Mouse (Mus musculus): ENCODE results near the gene Jag2. TPM values are rescaled to one million over a fixed set of nuclear protein-coding genes. Genes with fewer than 3 reads are reported as not detected.
A peak's percentile ranks its signal among the peaks of the same experiment; 100 is the strongest.

Jag2 gene
- total and polyA plus RNA-seq, 3 experiments = 25.4 to 35.5 (median 27.4) TPM

DNA sequence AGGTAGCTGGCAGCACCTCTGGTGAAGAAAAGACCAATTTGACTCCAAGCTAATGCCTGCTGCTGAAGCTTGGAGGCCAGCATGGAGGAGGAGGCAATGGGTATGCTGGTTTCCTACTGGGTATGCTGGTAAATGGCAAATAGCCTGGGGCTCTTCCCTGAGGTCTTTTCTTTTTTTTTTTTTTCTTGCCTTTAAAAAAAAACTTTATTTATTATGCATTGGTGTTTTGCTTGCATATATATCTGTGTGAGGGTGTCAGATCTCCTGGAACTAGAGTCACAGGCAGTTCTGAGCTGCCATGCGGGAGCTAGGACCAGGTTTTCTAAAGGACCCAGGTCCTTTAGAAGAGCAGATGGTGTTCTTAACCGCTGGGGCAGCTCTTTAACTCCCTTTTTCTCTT, 58.3 kb downstream of the Jag2 start:
- H3K4me3 ChIP-seq = no peak overlapping the region
- TF ChIP-seq POLR2A (IDR thresholded peaks at IDR 0.05; ENCODE audit: insufficient read depth, low read depth, low read length) (no peak), CTCF (IDR thresholded peaks at IDR 0.05) (no peak), EP300 (IDR thresholded peaks at IDR 0.05; ENCODE audit: insufficient read depth, low read depth, low read length) (no peak)
- intact Hi-C loops (cut with DNase I) = loop anchor here (10.0 kb wide), 2 partner anchors 204 to 234 kb away; partner anchors contain the start of gene Tex22

DNA sequence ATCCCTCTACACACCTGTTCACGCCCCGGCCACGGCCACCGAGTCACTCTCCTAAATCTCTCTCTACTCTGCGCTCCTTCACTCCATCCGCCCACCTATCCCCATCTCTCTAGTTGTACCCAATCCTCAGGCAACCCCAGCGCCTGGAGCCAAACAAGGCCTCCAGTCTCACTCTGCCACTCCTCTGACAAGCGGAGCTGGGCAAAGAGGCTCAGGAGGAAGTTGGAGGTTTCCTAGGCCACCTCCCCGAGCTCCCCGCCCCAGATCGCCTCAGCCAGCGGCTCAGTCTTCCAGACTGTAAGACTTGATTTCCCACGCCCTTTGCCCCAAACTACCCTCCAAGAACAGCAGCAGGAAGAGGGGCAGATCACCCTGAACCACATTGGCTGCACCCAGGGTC, 58.8 kb downstream of the Jag2 start:
- Histone ChIP-seq H3K4me1 (ENCODE audit: control insufficient read depth, insufficient read depth, low read length) (peaks cover 6% of the 10 kb centered on the region), H3K4me3 (no peak overlapping the region), H3K9ac (ENCODE audit: low read depth, low read length) (no peak overlapping the region), H3K79me2 (replicated peaks; ENCODE audit: control insufficient read depth, insufficient read depth, low read length) (no peaks in the 10 kb centered on the region), H3K27ac (no peak overlapping the region), H3K36me3 (ENCODE audit: control insufficient read depth, insufficient read depth, low read length) (no peaks in the 10 kb centered on the region), H3K27me3 (ENCODE audit: control insufficient read depth, insufficient read depth, low read length) (no peaks in the 10 kb centered on the region)
- TF ChIP-seq CTCF (IDR thresholded peaks at IDR 0.05) (no peak), EP300 (IDR thresholded peaks at IDR 0.05; ENCODE audit: insufficient read depth, low read depth, low read length) (no peak), POLR2A (IDR thresholded peaks at IDR 0.05; ENCODE audit: insufficient read depth, low read depth, low read length) (no peak)
- intact Hi-C loops (cut with DNase I) = loop anchor here (10.0 kb wide), 2 partner anchors 204 to 234 kb away; partner anchors contain the start of gene Tex22
- DNase-seq = no peak
- WGBS = 54% methylated on average over 13 of the region's 13 CpGs

More for the DNA sequence above, 58.3 kb downstream of the Jag2 start:
- no peak for DNase-seq
- no peaks in the 10 kb centered on the region for H3K79me2 ChIP-seq (replicated peaks; ENCODE audit: control insufficient read depth, insufficient read depth, low read length)
- H3K9ac ChIP-seq (ENCODE audit: low read depth, low read length) = no peak overlapping the region
- no peaks in the 10 kb centered on the region for H3K36me3 ChIP-seq (ENCODE audit: control insufficient read depth, insufficient read depth, low read length)
- WGBS = 90% methylated on average over 2 of the region's 2 CpGs
- peaks cover 10% of the 10 kb centered on the region for H3K4me1 ChIP-seq (ENCODE audit: control insufficient read depth, insufficient read depth, low read length)
- no peak overlapping the region for H3K27ac ChIP-seq
- no peaks in the 10 kb centered on the region for H3K27me3 ChIP-seq (ENCODE audit: control insufficient read depth, insufficient read depth, low read length)

- H3K4me1 ChIP-seq (ENCODE audit: control insufficient read depth, insufficient read depth, low read length) = peaks cover 5% of the 10 kb centered on the region
- H3K79me2 ChIP-seq (replicated peaks; ENCODE audit: control insufficient read depth, insufficient read depth, low read length) = no peaks in the 10 kb centered on the region
- intact Hi-C loops (cut with DNase I) = loop anchor here (10.0 kb wide), 2 partner anchors 205 to 235 kb away; partner anchors contain the start of gene Tex22
- WGBS = 15% methylated on average over 16 of the region's 16 CpGs
- no peak for DNase-seq
- H3K9ac ChIP-seq (ENCODE audit: low read depth, low read length) = no peak overlapping the region
- TF ChIP-seq POLR2A (IDR thresholded peaks at IDR 0.05; ENCODE audit: insufficient read depth, low read depth, low read length) (no peak), CTCF (IDR thresholded peaks at IDR 0.05) (no peak)
- no peaks in the 10 kb centered on the region for H3K36me3 ChIP-seq (ENCODE audit: control insufficient read depth, insufficient read depth, low read length)
- no peak overlapping the region for H3K27ac ChIP-seq
- no peak overlapping the region for H3K4me3 ChIP-seq
- H3K27me3 ChIP-seq (ENCODE audit: control insufficient read depth, insufficient read depth, low read length) = no peaks in the 10 kb centered on the region
These were observed 59.8 kb downstream of the Jag2 start for GRCm38 (mm10) chr12:112869783-112870204.

GRCm38 (mm10) chr12:112868178-112869087, 61.1 kb downstream of the Jag2 start, which contains the start of gene Gpr132:
TSS of gene Gpr132 (minus strand) at chr12:112868228.
- Histone ChIP-seq H3K27me3 (ENCODE audit: control insufficient read depth, insufficient read depth, low read length) (no peaks in the 10 kb centered on the region), H3K79me2 (replicated peaks; ENCODE audit: control insufficient read depth, insufficient read depth, low read length) (no peaks in the 10 kb centered on the region), H3K9ac (ENCODE audit: low read depth, low read length) (no peak within 1 kb of the TSS), H3K36me3 (ENCODE audit: control insufficient read depth, insufficient read depth, low read length) (no peaks in the 10 kb centered on the region), H3K27ac (no peak within 1 kb of the TSS), H3K4me1 (ENCODE audit: control insufficient read depth, insufficient read depth, low read length) (peaks cover 3% of the 10 kb centered on the region; the same call in 1 of the 2 replicates), H3K4me3 (no peak within 1 kb of the TSS)
- no peak for DNase-seq
- 73% methylated on average over 13 of the region's 13 CpGs for WGBS
- intact Hi-C loops (cut with DNase I) = no loop called here
- TF ChIP-seq POLR2A (IDR thresholded peaks at IDR 0.05; ENCODE audit: insufficient read depth, low read depth, low read length) = no peak
- no peak for TF ChIP-seq CTCF (IDR thresholded peaks at IDR 0.05)
- TF ChIP-seq EP300 (IDR thresholded peaks at IDR 0.05; ENCODE audit: insufficient read depth, low read depth, low read length) = no peak

GRCm38 (mm10) chr12:112867106-112867674, 62.4 kb downstream of the Jag2 start:
- H3K27me3 ChIP-seq (ENCODE audit: control insufficient read depth, insufficient read depth, low read length) = no peaks in the 10 kb centered on the region
- no peaks in the 10 kb centered on the region for H3K36me3 ChIP-seq (ENCODE audit: control insufficient read depth, insufficient read depth, low read length)
- H3K27ac ChIP-seq = no peak overlapping the region
- WGBS = 94% methylated on average over 7 of the region's 7 CpGs
- intact Hi-C loops (cut with DNase I) = no loop called here
- DNase-seq = no peak
- no peaks in the 10 kb centered on the region for H3K79me2 ChIP-seq (replicated peaks; ENCODE audit: control insufficient read depth, insufficient read depth, low read length)
- H3K9ac ChIP-seq (ENCODE audit: low read depth, low read length) = 0 out of 2 replicates have a peak overlapping the region, but pooled peaks have one; percentile 15
- no peak overlapping the region for H3K4me3 ChIP-seq
- TF ChIP-seq EP300 (IDR thresholded peaks at IDR 0.05; ENCODE audit: insufficient read depth, low read depth, low read length) = no peak
- TF ChIP-seq CTCF (IDR thresholded peaks at IDR 0.05) = no peak
- TF ChIP-seq POLR2A (IDR thresholded peaks at IDR 0.05; ENCODE audit: insufficient read depth, low read depth, low read length) = no peak
- H3K4me1 ChIP-seq (ENCODE audit: control insufficient read depth, insufficient read depth, low read length) = 0 out of 2 replicates have a peak, but pooled peaks cover 2% of the 10 kb centered on the region

Data from heart, adult 2 months (tissue).